Mouse (Mus musculus) Patski (cell line): ENCODE measurements around the gene Isca2. TPM values are rescaled to one million over a fixed set of nuclear protein-coding genes. Genes with fewer than 3 reads are reported as not detected.

ENCODE experiments used
- ATAC-seq: fragments of 100-300 bp; one replicate; pipeline ENCODE4 v1.8.0; 2021
- CTCF ChIA-PET: fragments of 350-600 bp; sonication (Branson Sonifier 250); formaldehyde crosslinking; loops from one replicate; lab custom pipeline; 2022; ENCODE audit warnings: inconsistent platforms; lab: Charles Lee
- POLR2A ChIA-PET: fragments of 350-600 bp; sonication (Branson Sonifier 250); formaldehyde crosslinking; loops from one replicate; lab custom pipeline; 2022; ENCODE audit warnings: antibody characterized with exemption, inconsistent platforms; lab: Charles Lee
- DNase-seq: peaks from one replicate; pipeline ENCODE4 v3.0.0-alpha.2; 2011; ENCODE audit warnings: low read depth, low spot score
- H3K27me3 ChIP-seq: fragments of 371-371 bp; one replicate; pipeline ENCODE4 v1.5.1; 2021
- CTCF ChIP-seq: fragments of 100-300 bp; IDR thresholded peaks from one replicate; pipeline ENCODE4 v1.5.1; 2021
- in situ Hi-C: fragments of 300-500 bp; cut with MboI; formaldehyde crosslinking; loops from 3 replicates; pipeline ENCODE4 v1.11.1; 2018; ENCODE audit warnings: low pct_unique_long_range_greater_than_20kb, mixed read lengths
- polyA plus RNA-seq: library from polyadenylated mRNA; unstranded; gene quantifications from one replicate; pipeline ENCODE4 v1.2.3, GENCODE M21; 2021

Gene Isca2
- 58.9 TPM for polyA plus RNA-seq

- in situ Hi-C loops = no loop called here
- POLR2A ChIA-PET = interaction anchor here (0.8 to 1.6 kb wide), 2 partner anchors 10 to 12 kb away, joined by 3 to 4 read pairs; no protein-coding TSS in a partner anchor
- DNase-seq = peak; percentile 97
- CTCF ChIA-PET = interaction anchor here (1.0 kb wide), 1 partner anchor 119 kb away, joined by 3 read pairs; no protein-coding TSS in a partner anchor
- H3K27me3 ChIP-seq = no peaks in the 10 kb centered on the region
- TF ChIP-seq CTCF = no peak
- ATAC-seq = peak; percentile 99
Observed at GRCm38 (mm10) chr12:84772726-84773441, at the start of gene Isca2, which contains the start of gene Npc2. TSS of gene Isca2 (plus strand) at chr12:84773251. TSS of gene Npc2 (minus strand) at chr12:84773152.

GRCm38 (mm10) chr12:84726391-84726790 is 46.7 kb upstream of the Isca2 start:
- ChIA-PET POLR2A (no interaction called here), CTCF (no interaction called here)
- in situ Hi-C loops = no loop called here
- no peak for TF ChIP-seq CTCF
- no peak for ATAC-seq
- peaks cover 5% of the 10 kb centered on the region for H3K27me3 ChIP-seq
- no peak for DNase-seq

GRCm38 (mm10) chr12:84726986-84727385 is 46.1 kb upstream of the Isca2 start:
- no peak for ATAC-seq
- in situ Hi-C loops = no loop called here
- H3K27me3 ChIP-seq = peaks cover 5% of the 10 kb centered on the region
- ChIA-PET POLR2A (no interaction called here), CTCF (no interaction called here)
- DNase-seq = no peak
- no peak for TF ChIP-seq CTCF

GRCm38 (mm10) chr12:84727434-84727833 is 45.6 kb upstream of the Isca2 start:
- no peak for DNase-seq
- no peak for TF ChIP-seq CTCF
- CTCF ChIA-PET = no interaction called here
- ATAC-seq = no peak
- H3K27me3 ChIP-seq = peaks cover 5% of the 10 kb centered on the region
- POLR2A ChIA-PET = no interaction called here
- in situ Hi-C loops = no loop called here

- CTCF ChIA-PET = no interaction called here
- TF ChIP-seq CTCF = no peak
- ATAC-seq = no peak
- POLR2A ChIA-PET = no interaction called here
- peaks cover 14% of the 10 kb centered on the region for H3K27me3 ChIP-seq
- DNase-seq = no peak
- in situ Hi-C loops = no loop called here
Observed at GRCm38 (mm10) chr12:84728421-84728820, 44.6 kb upstream of the Isca2 start.

- CTCF ChIA-PET = interaction anchor here (1.5 kb wide), 1 partner anchor 21 kb away, joined by 3 read pairs; no protein-coding TSS in a partner anchor
- no peak for ATAC-seq
- no peak for TF ChIP-seq CTCF
- H3K27me3 ChIP-seq = peaks cover 26% of the 10 kb centered on the region
- in situ Hi-C loops = no loop called here
- no peak for DNase-seq
- POLR2A ChIA-PET = no interaction called here
Observed at GRCm38 (mm10) chr12:84733366-84733765, 39.7 kb upstream of the Isca2 start.

GRCm38 (mm10) chr12:84743496-84743895 is 29.6 kb upstream of the Isca2 start:
- ATAC-seq = no peak
- H3K27me3 ChIP-seq = peaks cover 9% of the 10 kb centered on the region
- no peak for TF ChIP-seq CTCF
- ChIA-PET CTCF (no interaction called here), POLR2A (interaction anchor here (0.8 kb wide), 1 partner anchor 92 kb away, joined by 3 read pairs; no protein-coding TSS in a partner anchor)
- no peak for DNase-seq
- in situ Hi-C loops = no loop called here

- CTCF ChIA-PET = no interaction called here
- POLR2A ChIA-PET = no interaction called here
- TF ChIP-seq CTCF = no peak
- in situ Hi-C loops = no loop called here
- DNase-seq = no peak
- no peak for ATAC-seq
- H3K27me3 ChIP-seq = peaks cover 13% of the 10 kb centered on the region
Observed at GRCm38 (mm10) chr12:84745700-84746099, 27.4 kb upstream of the Isca2 start.

- DNase-seq (no peak), ATAC-seq (no peak)
- POLR2A ChIA-PET = no interaction called here
- peaks cover 13% of the 10 kb centered on the region for H3K27me3 ChIP-seq
- in situ Hi-C loops = no loop called here
- TF ChIP-seq CTCF = no peak
- CTCF ChIA-PET = no interaction called here
Observed at GRCm38 (mm10) chr12:84748134-84748533, 24.9 kb upstream of the Isca2 start.

GRCm38 (mm10) chr12:84750661-84751060 is 22.4 kb upstream of the Isca2 start:
- ATAC-seq = no peak
- no peak for DNase-seq

More at GRCm38 (mm10) chr12:84750661-84751060, 22.4 kb upstream of the Isca2 start:
- POLR2A ChIA-PET = no interaction called here
- CTCF ChIA-PET = interaction anchor here (1.3 kb wide), 1 partner anchor 97 kb away, joined by 7 read pairs; no protein-coding TSS in a partner anchor
- H3K27me3 ChIP-seq = peaks cover 13% of the 10 kb centered on the region
- in situ Hi-C loops = loop anchor here (5.0 kb wide), 1 partner anchor 98 kb away; no protein-coding TSS in a partner anchor
- TF ChIP-seq CTCF = no peak
